Mouse (Mus musculus): ENCODE measurements at regions not wholly inside any gene's neighbourhood (a gene's known extent, or its start where the extent isn't known, plus 50 kb on each side); places are given as distances from the start of the nearest gene placed in this dataset.

GRCm38 (mm10) chr2:117668137-117668536, 325.3 kb upstream of the Rasgrp1 start:
- DNase-seq = peak; percentile 49
- intact Hi-C loops (cut with DNase I; ENCODE audit: low total_unique reads) = no loop called here

- no peak for DNase-seq
- intact Hi-C loops (cut with DNase I; ENCODE audit: low total_unique reads) = no loop called here
These were observed 332.1 kb upstream of the Rasgrp1 start for GRCm38 (mm10) chr2:117674877-117675276.

GRCm38 (mm10) chr2:117678650-117679049, 335.8 kb upstream of the Rasgrp1 start:
- intact Hi-C loops (cut with DNase I; ENCODE audit: low total_unique reads) = no loop called here
- DNase-seq = no peak

GRCm38 (mm10) chr2:117685836-117686453, 343.1 kb upstream of the Rasgrp1 start:
- intact Hi-C loops (cut with DNase I; ENCODE audit: low total_unique reads) = no loop called here
- DNase-seq = peak; percentile 16

- peak; percentile 12 for DNase-seq
- intact Hi-C loops (cut with DNase I; ENCODE audit: low total_unique reads) = no loop called here
These were observed 350.7 kb upstream of the Rasgrp1 start for GRCm38 (mm10) chr2:117693537-117693936.

GRCm38 (mm10) chr2:117710173-117710813, 367.5 kb upstream of the Rasgrp1 start:
- intact Hi-C loops (cut with DNase I; ENCODE audit: low total_unique reads) = no loop called here
- DNase-seq = no peak

- intact Hi-C loops (cut with DNase I; ENCODE audit: low total_unique reads) = no loop called here
- no peak for DNase-seq
These were observed 381.3 kb upstream of the Rasgrp1 start for GRCm38 (mm10) chr2:117724066-117724465.

GRCm38 (mm10) chr2:117731253-117731652, 380.4 kb upstream of the Thbs1 start:
- DNase-seq = no peak
- intact Hi-C loops (cut with DNase I; ENCODE audit: low total_unique reads) = no loop called here

- no peak for DNase-seq
- intact Hi-C loops (cut with DNase I; ENCODE audit: low total_unique reads) = no loop called here
These were observed 369.3 kb upstream of the Thbs1 start for GRCm38 (mm10) chr2:117742413-117742812.

GRCm38 (mm10) chr2:117743901-117744300, 367.8 kb upstream of the Thbs1 start:
- intact Hi-C loops (cut with DNase I; ENCODE audit: low total_unique reads) = no loop called here
- no peak for DNase-seq

- intact Hi-C loops (cut with DNase I; ENCODE audit: low total_unique reads) = no loop called here
- no peak for DNase-seq
These were observed 365.9 kb upstream of the Thbs1 start for GRCm38 (mm10) chr2:117745767-117746166.

GRCm38 (mm10) chr2:117747136-117747535, 364.5 kb upstream of the Thbs1 start:
- no peak for DNase-seq
- intact Hi-C loops (cut with DNase I; ENCODE audit: low total_unique reads) = no loop called here

- intact Hi-C loops (cut with DNase I; ENCODE audit: low total_unique reads) = no loop called here
- peak; percentile 10 for DNase-seq
These were observed 362.8 kb upstream of the Thbs1 start for GRCm38 (mm10) chr2:117748892-117749291.

GRCm38 (mm10) chr2:117759491-117760013, 352.1 kb upstream of the Thbs1 start:
- intact Hi-C loops (cut with DNase I; ENCODE audit: low total_unique reads) = no loop called here
- no peak for DNase-seq

GRCm38 (mm10) chr2:117763631-117764030, 348.0 kb upstream of the Thbs1 start:
- intact Hi-C loops (cut with DNase I; ENCODE audit: low total_unique reads) = no loop called here

GRCm38 (mm10) chr2:117765572-117765971, 346.1 kb upstream of the Thbs1 start:
- intact Hi-C loops (cut with DNase I; ENCODE audit: low total_unique reads) = no loop called here
- no peak for DNase-seq

More at GRCm38 (mm10) chr2:117763631-117764030, 348.0 kb upstream of the Thbs1 start:
- DNase-seq = no peak

- intact Hi-C loops (cut with DNase I; ENCODE audit: low total_unique reads) = no loop called here
- DNase-seq = no peak
These were observed 345.2 kb upstream of the Thbs1 start for GRCm38 (mm10) chr2:117766450-117766849.

- no peak for DNase-seq
- intact Hi-C loops (cut with DNase I; ENCODE audit: low total_unique reads) = no loop called here
These were observed 342.1 kb upstream of the Thbs1 start for GRCm38 (mm10) chr2:117769402-117770114.

GRCm38 (mm10) chr2:117770115-117770485, 341.6 kb upstream of the Thbs1 start:
- intact Hi-C loops (cut with DNase I; ENCODE audit: low total_unique reads) = no loop called here
- no peak for DNase-seq

GRCm38 (mm10) chr2:117780287-117780686, 331.4 kb upstream of the Thbs1 start:
- no peak for DNase-seq
- intact Hi-C loops (cut with DNase I; ENCODE audit: low total_unique reads) = loop anchor here (5.0 kb wide), 1 partner anchor 332 kb away; the partner anchor contains the start of gene Thbs1

Measured in gastrocnemius, postnatal 14 days (tissue).